Mouse (Mus musculus) left cerebral cortex, postnatal 4 days (tissue): ENCODE results near the gene Parp9. TPM values are rescaled to one million over a fixed set of nuclear protein-coding genes. Genes with fewer than 3 reads are reported as not detected.
"Not testable (repeated sequence)": the region's sequence is repeated elsewhere in the genome, so short reads cannot be mapped to it uniquely, and the experiment has no call there.

Experiments
- DNase-seq: peaks from one replicate; pipeline ENCODE4 v3.0.0-alpha.2; 2022
- intact Hi-C: fragments of 180-260 bp; cut with DNase I; formaldehyde crosslinking; loops from one replicate; pipeline ENCODE4 v1.15.1; 2025
- total RNA-seq, 2 experiments: library from RNA; stranded (reverse); gene quantifications; 2 replicates each; pipeline ENCODE4 v1.2.3; 2021

The Parp9 gene
- total RNA-seq, 2 experiments from 2014 or later = 2.0 to 2.4 TPM

GRCm38 (mm10) chr16:35923546-35924198, 14.6 kb upstream of the Parp9 start:
- intact Hi-C loops = no loop called here

GRCm38 (mm10) chr16:35924341-35924740, 13.9 kb upstream of the Parp9 start:
- DNase-seq = no peak
- intact Hi-C loops = no loop called here

More at GRCm38 (mm10) chr16:35923546-35924198, 14.6 kb upstream of the Parp9 start:
- no peak for DNase-seq

GRCm38 (mm10) chr16:35932179-35933055, 5.9 kb upstream of the Parp9 start:
- no peak for DNase-seq
- intact Hi-C loops = no loop called here

DNA sequence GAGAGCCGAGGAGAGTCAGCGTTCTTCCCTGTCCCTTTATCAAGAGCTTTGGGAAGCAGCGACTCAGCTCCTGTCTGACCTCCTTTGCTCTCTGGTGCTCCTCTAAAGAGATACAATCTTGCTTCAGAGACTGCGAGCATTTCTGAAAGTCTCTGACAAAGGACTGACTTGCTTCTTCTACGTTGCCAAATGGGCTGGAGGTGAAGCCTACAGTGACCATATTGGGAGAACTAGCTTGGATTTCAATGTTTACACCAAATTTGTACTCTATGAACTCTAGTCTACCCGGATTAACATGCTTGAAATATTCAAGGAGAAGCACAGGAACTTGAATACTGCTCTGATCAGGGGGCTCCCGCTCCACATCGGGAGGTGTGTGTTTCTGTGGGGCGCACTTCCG, 5.1 kb upstream of the Parp9 start:
- intact Hi-C loops = no loop called here
- DNase-seq = no peak

DNA sequence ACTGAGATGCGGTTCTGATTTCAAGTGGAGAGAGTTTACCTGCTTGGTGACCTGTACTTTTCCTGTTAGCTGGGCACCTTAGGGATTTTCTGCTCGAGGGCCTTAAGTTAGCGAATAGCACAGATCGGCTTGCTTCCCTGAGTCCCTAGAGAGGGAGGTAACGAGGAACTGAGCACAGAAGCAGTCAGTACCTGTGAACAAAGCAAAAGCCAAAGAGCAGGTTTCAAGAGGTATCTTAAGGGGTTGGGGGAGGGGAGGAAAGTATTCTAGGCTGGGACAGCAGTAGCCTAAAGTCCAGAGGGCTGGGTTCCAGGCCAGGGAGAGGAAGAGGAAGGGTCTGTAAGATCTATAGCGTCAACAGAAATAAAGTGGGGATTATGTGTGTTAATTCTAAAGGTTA, 991 bp downstream of the Parp9 start:
- no peak for DNase-seq
- intact Hi-C loops = no loop called here

DNA sequence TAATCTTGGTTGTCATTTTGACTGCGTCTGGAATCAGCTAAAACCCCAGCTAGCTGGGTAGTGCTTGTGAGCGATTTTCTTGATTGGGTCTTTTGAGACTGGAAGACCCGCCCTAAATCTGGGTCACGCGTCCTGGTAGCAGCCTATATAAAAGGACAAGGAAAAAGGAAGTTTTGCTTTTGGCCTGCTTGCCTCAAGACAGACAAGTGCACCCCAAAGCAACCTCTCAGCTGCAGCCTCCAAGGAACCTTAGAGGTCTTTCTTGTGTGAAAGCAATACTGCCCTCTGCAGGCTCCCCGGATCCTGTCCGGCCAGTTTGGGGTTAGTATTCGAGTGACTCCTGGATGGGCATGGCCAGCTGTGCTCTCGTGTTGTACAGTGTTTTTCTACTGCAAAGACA, 1.4 kb downstream of the Parp9 start:
- peak; percentile 70 for DNase-seq
- intact Hi-C loops = no loop called here

- DNase-seq = no peak
- intact Hi-C loops = no loop called here
Measured at GRCm38 (mm10) chr16:35941382-35941781, 3.1 kb downstream of the Parp9 start.

DNA sequence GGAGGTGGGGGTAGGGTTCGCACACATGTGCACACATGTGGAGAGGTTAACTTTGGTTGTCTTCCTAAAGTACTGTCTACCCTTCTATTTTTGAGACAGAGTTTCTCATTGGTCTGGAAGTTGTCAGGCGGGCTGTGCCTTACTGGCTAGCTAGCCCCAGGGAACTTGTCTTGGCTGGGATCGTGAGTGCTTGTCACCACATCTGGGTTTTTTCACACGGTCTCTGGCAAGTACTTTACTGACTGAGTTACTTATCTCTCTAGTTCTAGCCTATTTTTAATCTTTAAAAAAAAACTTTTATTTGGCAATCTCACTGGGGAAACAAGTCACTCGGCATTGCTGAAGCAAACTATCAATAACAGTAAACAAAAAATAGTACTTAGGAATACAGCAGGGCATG, 11.0 kb downstream of the Parp9 start:
- intact Hi-C loops = no loop called here
- no peak for DNase-seq

- no peak for DNase-seq
- intact Hi-C loops = no loop called here
Measured at GRCm38 (mm10) chr16:35951216-35951615, 12.9 kb downstream of the Parp9 start.

DNA sequence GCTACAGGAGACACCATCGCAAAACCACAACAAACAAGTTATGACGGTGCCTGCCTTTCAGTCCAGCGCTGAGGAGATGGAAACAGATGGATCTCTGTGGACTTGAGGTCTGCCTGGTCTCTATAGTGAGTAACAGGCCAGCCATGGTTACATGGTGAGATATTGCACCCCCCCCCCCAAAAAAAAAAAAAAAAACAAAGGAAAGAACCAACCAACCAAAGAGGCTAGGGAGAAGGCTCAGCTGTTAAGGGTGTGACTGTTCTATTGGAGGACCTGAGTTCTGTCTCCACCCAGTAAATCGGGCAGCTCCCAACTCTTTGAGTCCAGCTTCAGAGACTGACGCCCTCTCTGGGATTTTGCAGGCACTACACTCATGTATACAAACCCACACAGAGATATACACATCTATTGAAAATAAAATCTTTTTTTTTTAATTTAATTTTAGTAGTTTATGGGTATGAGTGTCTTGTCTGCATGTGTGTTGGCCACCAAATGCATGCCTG, 14.4 kb downstream of the Parp9 start:
- DNase-seq = no peak
- intact Hi-C loops = no loop called here

DNA sequence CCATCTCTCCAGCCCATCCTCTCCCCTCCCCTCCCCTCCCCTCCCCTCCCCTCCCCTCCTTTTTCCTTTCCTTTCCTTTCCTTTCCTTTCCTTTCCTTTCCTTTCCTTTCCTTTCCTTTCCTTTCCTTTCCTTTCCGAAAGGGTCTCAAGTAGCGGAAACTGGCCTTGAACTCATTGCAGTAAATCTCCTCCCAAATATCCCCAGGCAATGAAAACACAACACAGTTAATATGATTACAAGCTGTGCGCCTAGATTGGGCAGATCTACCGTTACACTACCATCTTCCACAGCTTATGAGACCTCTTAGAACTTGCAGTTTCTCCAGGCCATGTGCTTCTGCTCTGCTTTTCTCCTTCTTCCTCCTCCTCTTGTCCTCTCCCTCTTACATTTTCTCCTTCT, 27.7 kb downstream of the Parp9 start:
- intact Hi-C loops, DNase-seq: not testable (repeated sequence)

- no peak for DNase-seq
- intact Hi-C loops = no loop called here
Measured at GRCm38 (mm10) chr16:35966411-35967115, 28.3 kb downstream of the Parp9 start.

GRCm38 (mm10) chr16:35967319-35967718, 29.0 kb downstream of the Parp9 start:
- intact Hi-C loops = no loop called here
- DNase-seq = no peak

DNA sequence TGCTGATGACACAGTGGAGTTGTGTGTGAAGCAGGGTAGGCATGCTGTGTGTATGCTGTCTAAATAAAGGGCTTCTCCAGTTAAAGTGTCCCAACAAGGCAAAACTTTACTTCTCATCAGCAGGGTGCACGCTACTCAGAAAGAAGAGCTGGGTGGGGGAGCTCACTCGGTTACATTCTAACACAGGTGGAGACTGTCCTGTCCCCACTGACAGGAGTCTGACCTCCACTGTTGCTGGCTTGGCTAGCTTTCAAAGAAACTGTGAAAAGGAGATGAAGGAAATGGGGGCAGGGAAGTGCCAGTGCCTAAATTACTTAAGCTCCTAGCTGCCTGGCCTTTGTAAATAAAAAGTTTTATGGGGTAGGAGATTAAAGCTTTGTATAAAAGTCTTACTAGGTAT, 29.9 kb downstream of the Parp9 start:
- DNase-seq = no peak
- intact Hi-C loops = no loop called here

GRCm38 (mm10) chr16:35974021-35974420, 35.8 kb downstream of the Parp9 start:
- no peak for DNase-seq
- intact Hi-C loops = no loop called here

- intact Hi-C loops = not testable (repeated sequence)
Measured at GRCm38 (mm10) chr16:35978450-35978849, 40.2 kb downstream of the Parp9 start, which contains the start of gene Kpna1. Gene Kpna1, plus strand, starts transcription at chr16:35978750.

DNA sequence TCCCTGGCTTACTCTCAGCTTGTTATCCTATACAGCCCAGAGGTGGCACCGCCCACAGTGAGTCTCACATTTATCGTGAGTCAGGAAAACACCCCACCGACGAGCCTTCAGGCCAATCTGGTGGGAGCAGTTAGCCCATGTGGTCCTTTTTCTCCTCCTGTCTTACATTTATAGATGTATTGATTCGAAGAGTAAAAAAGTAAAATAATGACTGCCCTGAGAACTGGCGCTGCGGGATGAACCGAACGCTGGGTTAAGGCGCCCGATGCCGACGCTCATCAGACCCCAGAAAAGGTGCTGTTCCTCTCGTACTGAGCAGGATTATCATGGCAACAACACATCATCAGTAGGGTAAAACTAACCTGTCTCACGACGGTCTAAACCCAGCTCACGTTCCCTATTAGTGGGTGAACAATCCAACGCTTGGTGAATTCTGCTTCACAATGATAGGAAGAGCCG, 43.1 kb downstream of the Parp9 start:
- intact Hi-C loops = no loop called here
- DNase-seq = peak; percentile 99

More at GRCm38 (mm10) chr16:35978450-35978849, 40.2 kb downstream of the Parp9 start, which contains the start of gene Kpna1:
- DNase-seq = not testable (repeated sequence)

DNA sequence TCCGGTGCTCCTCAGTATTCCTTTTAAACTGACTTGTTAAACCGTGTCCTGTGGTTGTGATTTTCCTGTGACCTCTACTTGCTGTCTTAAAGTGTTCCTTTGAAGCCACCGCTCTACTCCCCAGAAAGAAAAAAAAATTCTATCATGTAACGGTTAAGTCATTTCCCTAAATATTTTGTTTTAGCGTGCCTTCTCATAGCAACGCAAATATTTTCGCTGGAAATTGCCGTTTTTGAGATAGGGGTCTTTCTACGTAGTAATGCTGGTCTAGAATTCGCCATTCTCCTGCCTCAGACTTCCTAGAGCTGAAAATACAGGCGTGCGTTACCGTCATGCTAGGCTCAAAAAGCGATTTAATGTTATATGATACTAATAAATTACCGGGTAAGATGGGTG, 44.2 kb downstream of the Parp9 start:
- intact Hi-C loops = no loop called here
- peak; percentile 2 for DNase-seq

DNA sequence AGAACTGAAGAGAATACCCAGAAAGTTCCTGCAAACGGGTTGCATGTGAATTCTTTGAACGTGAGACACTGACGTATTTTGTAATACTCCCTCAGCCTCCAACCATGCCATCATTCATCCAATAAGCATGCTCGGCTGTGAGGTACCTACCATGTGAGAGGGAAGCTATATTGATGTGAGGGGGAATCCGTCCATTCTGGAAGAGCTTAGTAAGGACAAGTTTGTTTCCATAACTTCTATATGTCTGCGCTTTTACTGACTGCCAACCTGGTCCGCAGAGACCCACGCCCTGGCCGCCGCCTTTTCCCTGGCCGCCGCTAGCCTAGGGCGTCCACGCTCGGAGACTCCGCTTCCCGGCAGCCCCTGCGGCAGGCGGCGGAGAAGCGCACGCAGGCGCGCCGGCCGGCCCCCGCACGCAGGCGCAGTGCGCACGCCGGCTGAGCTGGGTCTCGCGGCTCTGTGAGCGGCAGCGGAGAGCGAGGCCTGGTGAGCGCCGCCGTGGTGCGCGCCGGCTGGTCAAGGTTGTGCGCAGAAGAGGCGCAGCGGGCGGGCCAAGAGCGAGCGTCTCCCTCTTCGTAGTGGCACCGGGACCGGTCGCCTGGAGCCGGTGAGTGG, 44.7 kb downstream of the Parp9 start:
- intact Hi-C loops = no loop called here
- peak; percentile 91 for DNase-seq

DNA sequence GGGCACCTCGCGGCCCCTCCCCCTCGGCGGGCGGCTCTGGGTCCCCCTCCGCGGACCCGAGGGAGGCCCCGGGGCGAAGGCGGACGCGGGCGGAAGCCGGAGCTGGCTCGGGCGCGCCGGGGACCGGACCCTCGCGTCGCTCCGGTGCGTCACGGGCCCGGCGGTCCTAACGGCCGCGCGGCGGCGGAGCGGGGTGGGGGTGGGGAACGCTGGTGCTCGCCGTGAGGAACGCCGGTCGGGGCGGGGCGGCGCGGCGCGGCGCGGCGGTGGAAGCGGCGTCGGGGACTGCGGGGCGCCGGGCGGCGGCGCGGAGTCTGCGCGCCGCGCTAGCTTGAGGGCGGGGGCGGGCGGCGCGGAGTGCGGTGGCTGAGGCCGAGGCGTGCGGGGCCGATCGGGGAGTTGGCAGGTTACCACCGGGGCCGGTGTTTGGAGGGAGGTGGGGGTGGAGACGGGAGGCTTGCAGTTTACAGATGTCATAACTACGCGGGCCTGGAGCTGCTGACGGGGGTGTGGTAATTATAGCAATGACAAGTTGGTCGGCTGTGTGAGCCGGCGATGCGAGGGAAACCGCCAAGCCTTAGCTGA, 45.3 kb downstream of the Parp9 start:
- intact Hi-C loops = no loop called here
- peak; percentile 74 for DNase-seq
